Mouse (Mus musculus): ENCODE data around the gene Vmn1r62. TPM values are rescaled to one million over a fixed set of nuclear protein-coding genes. Genes with fewer than 3 reads are reported as not detected.
"Not testable (repeated sequence)": the region's sequence is repeated elsewhere in the genome, so short reads cannot be mapped to it uniquely, and the experiment has no call there.

The Vmn1r62 gene
- not detected in 2 replicates for polyA plus RNA-seq (2012; rRNA removed)

- not testable (repeated sequence) for DNase-seq (ENCODE audit: low read depth)
Measured at GRCm38 (mm10) chr7:5673331-5673730, at the start of gene Vmn1r62. Gene Vmn1r62 (plus strand): TSS chr7:5673631.

Other genes with a start within 250 kb of the Vmn1r62 start
- not detected in 2 replicates for gene Vmn1r59, start 216.9 kb upstream of the Vmn1r62 start, polyA plus RNA-seq (2012; rRNA removed)
- gene Vmn2r28, start 179.7 kb upstream of the Vmn1r62 start, polyA plus RNA-seq (2012; rRNA removed), result not detected in 2 replicates
- gene Vmn1r60, start 126.3 kb upstream of the Vmn1r62 start, polyA plus RNA-seq (2012; rRNA removed), result not detected in 2 replicates
- gene Vmn1r61, start 60.3 kb upstream of the Vmn1r62 start, polyA plus RNA-seq (2012; rRNA removed), result not detected in 2 replicates
- not detected in 2 replicates for gene Vmn1r63, start 131.8 kb downstream of the Vmn1r62 start, polyA plus RNA-seq (2012; rRNA removed)
- gene Vmn1r64, start 210.9 kb downstream of the Vmn1r62 start, polyA plus RNA-seq (2012; rRNA removed), result not detected in 2 replicates

Measured in brain, embryonic 14.5 days (tissue).